Mouse (Mus musculus) megakaryocyte, embryonic 14.5 days (primary cell): ENCODE results near the gene Aqp3. TPM values are rescaled to one million over a fixed set of nuclear protein-coding genes. Genes with fewer than 3 reads are reported as not detected.
"Not testable (repeated sequence)": the region's sequence is repeated elsewhere in the genome, so short reads cannot be mapped to it uniquely, and the experiment has no call there.

ENCODE experiments used
- H3K27me3 ChIP-seq: replicated peaks from 2 replicates; pipeline ENCODE3; 2012; ENCODE audit warnings: inconsistent platforms
- H3K36me3 ChIP-seq: replicated peaks from 2 replicates; pipeline ENCODE3; 2012; ENCODE audit warnings: low read length, inconsistent platforms, mixed read lengths
- H3K4me1 ChIP-seq: 2 replicates; pipeline ENCODE4 v1.6.1; 2012; ENCODE audit warnings: inconsistent platforms
- H3K4me3 ChIP-seq: replicated peaks from 2 replicates; pipeline ENCODE3; 2012; ENCODE audit warnings: moderate library complexity, mild to moderate bottlenecking, inconsistent platforms
- H3K9me3 ChIP-seq: 2 replicates; pipeline ENCODE4 v1.6.1; 2012; ENCODE audit warnings: inconsistent platforms
- FLI1 ChIP-seq: IDR thresholded peaks from 2 replicates; pipeline ENCODE4 v1.6.1; 2012; ENCODE audit warnings: low read length, inconsistent platforms, mixed read lengths
- GATA1 ChIP-seq: IDR thresholded peaks from 3 replicates; pipeline ENCODE4 v1.6.1; 2012; ENCODE audit warnings: mixed read lengths, low read length, inconsistent platforms, borderline replicate concordance
- polyA plus RNA-seq: library from polyadenylated mRNA; stranded (reverse); fragments of >175 nt; gene quantifications from 2 replicates; pipeline ENCODE4 v1.2.3, GENCODE M21; 2012; ENCODE audit warnings: low replicate concordance; ENCODE audit not compliant: insufficient read depth

Aqp3 gene
- polyA plus RNA-seq, 1 experiment = not detected

DNA sequence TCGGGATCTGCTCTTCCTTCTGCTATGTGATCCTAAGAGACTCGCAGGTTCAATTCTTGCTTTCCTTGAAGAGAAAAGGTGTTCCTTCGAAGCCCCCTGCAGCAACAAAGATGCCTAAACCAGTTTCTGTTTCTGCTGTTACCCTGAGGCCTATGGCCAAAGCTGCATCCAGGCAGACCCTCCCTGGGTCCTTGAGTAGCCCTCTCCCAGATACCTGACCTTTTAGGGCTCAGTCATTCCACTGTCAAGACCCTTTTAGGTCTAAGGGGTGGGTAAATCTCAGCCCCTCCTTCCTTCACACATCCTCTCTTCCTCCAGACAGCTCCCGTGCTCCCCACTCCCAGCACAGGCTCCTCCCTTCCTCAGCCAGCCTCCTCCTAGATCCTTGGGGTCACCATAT, 8.8 kb downstream of the Aqp3 start:
- H3K9me3 ChIP-seq = peaks cover 4% of the 10 kb centered on the region; the same call in 1 of the 2 replicates
- H3K27me3 ChIP-seq = peaks cover 75% of the 10 kb centered on the region
- no peak overlapping the region for H3K4me3 ChIP-seq
- TF ChIP-seq FLI1 = no peak
- H3K36me3 ChIP-seq = no peaks in the 10 kb centered on the region
- H3K4me1 ChIP-seq = no peaks in the 10 kb centered on the region; the same call in 1 of the 2 replicates

- H3K36me3 ChIP-seq = no peaks in the 10 kb centered on the region
- no peak overlapping the region for H3K4me3 ChIP-seq
- no peaks in the 10 kb centered on the region; the same call in 1 of the 2 replicates for H3K4me1 ChIP-seq
- peaks cover 4% of the 10 kb centered on the region; the same call in 1 of the 2 replicates for H3K9me3 ChIP-seq
- TF ChIP-seq GATA1 = no peak
- TF ChIP-seq FLI1 = no peak
- H3K27me3 ChIP-seq = peaks cover 76% of the 10 kb centered on the region
Observed at GRCm38 (mm10) chr4:41087459-41088298, 10.3 kb downstream of the Aqp3 start.

GRCm38 (mm10) chr4:41086947-41087346, 11.0 kb downstream of the Aqp3 start:
- Histone ChIP-seq H3K4me3 (no peak overlapping the region), H3K4me1 (no peaks in the 10 kb centered on the region; the same call in 1 of the 2 replicates)

GRCm38 (mm10) chr4:41084819-41085218, 13.2 kb downstream of the Aqp3 start:
- TF ChIP-seq FLI1 = no peak
- TF ChIP-seq GATA1 = no peak
- Histone ChIP-seq H3K36me3 (no peaks in the 10 kb centered on the region), H3K9me3 (peaks cover 9% of the 10 kb centered on the region), H3K4me1 (no peaks in the 10 kb centered on the region; the same call in 1 of the 2 replicates), H3K27me3 (peaks cover 62% of the 10 kb centered on the region), H3K4me3 (no peak overlapping the region)

More at GRCm38 (mm10) chr4:41086947-41087346, 11.0 kb downstream of the Aqp3 start:
- peaks cover 73% of the 10 kb centered on the region for H3K27me3 ChIP-seq
- H3K9me3 ChIP-seq = peaks cover 4% of the 10 kb centered on the region; the same call in 1 of the 2 replicates
- H3K36me3 ChIP-seq = no peaks in the 10 kb centered on the region
- TF ChIP-seq FLI1 = no peak
- TF ChIP-seq GATA1 = no peak

DNA sequence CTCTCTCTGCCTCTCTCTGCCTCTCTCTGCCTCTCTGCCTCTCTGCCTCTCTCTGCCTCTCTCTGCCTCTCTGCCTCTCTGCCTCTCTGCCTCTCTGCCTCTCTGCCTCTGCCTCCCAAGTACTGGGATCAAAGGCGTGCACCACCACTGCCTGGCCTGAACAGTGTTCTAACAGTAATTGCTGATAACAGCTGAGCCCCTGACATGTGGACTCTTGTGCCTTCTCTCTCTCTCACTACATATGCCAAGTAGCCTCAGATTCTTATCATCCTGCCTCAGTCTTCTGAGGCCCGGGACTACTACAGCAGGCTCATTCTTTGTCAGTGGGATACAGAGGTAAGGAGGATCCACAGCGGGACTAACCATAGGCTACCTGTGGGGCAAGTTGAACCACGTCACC, 15.2 kb downstream of the Aqp3 start:
- not testable (repeated sequence) for H3K9me3 ChIP-seq, H3K36me3 ChIP-seq, H3K4me3 ChIP-seq, H3K4me1 ChIP-seq
- H3K27me3 ChIP-seq = peaks cover 55% of the 10 kb centered on the region

GRCm38 (mm10) chr4:41081733-41082132, 16.2 kb downstream of the Aqp3 start:
- Histone ChIP-seq H3K4me1 (no peaks in the 10 kb centered on the region; the same call in 1 of the 2 replicates), H3K9me3 (peaks cover 9% of the 10 kb centered on the region), H3K4me3 (no peak overlapping the region), H3K36me3 (no peaks in the 10 kb centered on the region), H3K27me3 (peaks cover 47% of the 10 kb centered on the region)
- TF ChIP-seq FLI1 = no peak
- no peak for TF ChIP-seq GATA1

GRCm38 (mm10) chr4:41078726-41079125, 19.3 kb downstream of the Aqp3 start:
- Histone ChIP-seq H3K36me3 (no peaks in the 10 kb centered on the region), H3K4me3 (peak overlapping the region; percentile 16), H3K27me3 (peaks cover 38% of the 10 kb centered on the region), H3K4me1 (no peaks in the 10 kb centered on the region; the same call in 1 of the 2 replicates), H3K9me3 (peaks cover 5% of the 10 kb centered on the region; the same call in 1 of the 2 replicates)
- TF ChIP-seq GATA1 (no peak), FLI1 (no peak)

DNA sequence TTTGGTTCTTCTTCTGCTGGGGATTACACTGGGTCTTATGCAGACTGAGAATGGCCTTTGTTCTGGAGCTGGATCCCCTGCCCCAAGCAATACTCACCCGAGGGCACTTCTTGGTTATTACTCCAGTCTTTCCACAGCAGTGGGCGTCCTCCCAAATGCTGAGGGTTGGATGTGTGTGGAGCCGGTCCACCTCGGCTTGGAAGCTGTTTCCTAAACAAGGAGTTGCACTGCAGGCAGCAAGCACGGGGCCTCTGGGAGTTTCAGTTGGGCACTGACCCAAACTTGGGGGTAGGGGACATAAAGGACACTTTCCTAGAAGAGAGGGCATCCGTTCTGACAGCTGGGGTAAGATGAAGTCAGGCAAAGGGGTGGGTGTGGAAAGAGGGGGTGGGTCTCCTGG, 23.5 kb downstream of the Aqp3 start:
- Histone ChIP-seq H3K27me3 (peaks cover 33% of the 10 kb centered on the region), H3K4me1 (peaks cover 5% of the 10 kb centered on the region; the same call in 1 of the 2 replicates), H3K9me3 (no peaks in the 10 kb centered on the region), H3K36me3 (no peaks in the 10 kb centered on the region), H3K4me3 (no peak overlapping the region)
- TF ChIP-seq GATA1 = no peak
- TF ChIP-seq FLI1 = no peak

- Histone ChIP-seq H3K4me3 (peak overlapping the region; percentile 76), H3K27me3 (peaks cover 27% of the 10 kb centered on the region), H3K9me3 (no peaks in the 10 kb centered on the region), H3K4me1 (peaks cover 5% of the 10 kb centered on the region; the same call in 1 of the 2 replicates), H3K36me3 (no peaks in the 10 kb centered on the region)
- TF ChIP-seq FLI1 = no peak
- no peak for TF ChIP-seq GATA1
Observed at GRCm38 (mm10) chr4:41073008-41073817, 24.8 kb downstream of the Aqp3 start.
